Mouse (Mus musculus) hindbrain, embryonic 14.5 days (tissue): ENCODE results near the gene Nif3l1. TPM values are rescaled to one million over a fixed set of nuclear protein-coding genes. Genes with fewer than 3 reads are reported as not detected.
A peak's percentile ranks its signal among the peaks of the same experiment; 100 is the strongest.

Experiments
- ATAC-seq: fragments of 200-750 bp; cut with Nextera tagmentation; 2 replicates; pipeline ENCODE4 v1.8.0; 2017; ENCODE audit warnings: moderate number of reproducible peaks, mild to moderate bottlenecking, moderate TSS enrichment, moderate library complexity; ENCODE audit not compliant: low FRiP score
- DNase-seq: peaks from one replicate; pipeline ENCODE4 v3.0.0-alpha.2; 2015; ENCODE audit warnings: low spot score
- H3K27ac ChIP-seq: fragments of 300-500 bp; sonication (generic); 2 replicates; pipeline ENCODE4 v1.5.1; 2014; ENCODE audit warnings: mild to moderate bottlenecking, moderate library complexity
- H3K27me3 ChIP-seq: fragments of 300-500 bp; sonication (generic); 2 replicates; pipeline ENCODE4 v1.6.1; 2014; ENCODE audit warnings: mild to moderate bottlenecking, low read length, mixed read lengths; ENCODE audit not compliant: control insufficient read depth, insufficient read depth
- H3K36me3 ChIP-seq: fragments of 300-500 bp; sonication (generic); replicated peaks from 2 replicates; pipeline ENCODE4 v1.6.1; 2014; ENCODE audit not compliant: control insufficient read depth, insufficient read depth
- H3K4me1 ChIP-seq: fragments of 300-500 bp; sonication (generic); replicated peaks from 2 replicates; pipeline ENCODE4 v1.6.1; 2014; ENCODE audit warnings: antibody characterized with exemption, low read length, mixed read lengths; ENCODE audit not compliant: control insufficient read depth, insufficient read depth
- H3K4me2 ChIP-seq: fragments of 300-500 bp; sonication (generic); replicated peaks from 2 replicates; pipeline ENCODE4 v1.6.1; 2014; ENCODE audit warnings: mild to moderate bottlenecking, moderate library complexity
- H3K4me3 ChIP-seq: fragments of 300-500 bp; sonication (generic); replicated peaks from 2 replicates; pipeline ENCODE4 v1.5.1; 2014; ENCODE audit warnings: mild to moderate bottlenecking, low read length
- H3K9ac ChIP-seq: fragments of 300-500 bp; sonication (generic); 2 replicates; pipeline ENCODE4 v1.6.1; 2014
- H3K9me3 ChIP-seq: fragments of 300-500 bp; sonication (generic); 2 replicates; pipeline ENCODE4 v1.6.1; 2016; ENCODE audit warnings: low read length; ENCODE audit not compliant: control insufficient read depth
- WGBS: fragments of 180-500 bp; shearing (Covaris S2); extraction: QIAGEN DNeasy Blood & Tissue Kit; methylation state at CpG from one replicate; pipeline ENCODE4 v1.1.7; 2014; 5-methylcytosine and 5-hydroxymethylcytosine counted together
- polyA plus RNA-seq: library from polyadenylated mRNA; unstranded; fragments of >200 nt; fragmentation: Nextera tagmentation; extraction: Ambion mirVana; gene quantifications from 2 replicates; pipeline ENCODE4 v1.2.1, GENCODE M21; 2014

The Nif3l1 gene
- 50.4 and 51.6 TPM in 2 replicates for polyA plus RNA-seq

- Histone ChIP-seq H3K4me3 (peak within 1 kb of the TSS; percentile 72), H3K4me1 (peaks cover 17% of the 10 kb centered on the region), H3K36me3 (peaks cover 27% of the 10 kb centered on the region), H3K4me2 (peak within 1 kb of the TSS; percentile 73), H3K9ac (peak within 1 kb of the TSS; percentile 78), H3K27ac (peak within 1 kb of the TSS; percentile 89), H3K27me3 (no peaks in the 10 kb centered on the region), H3K9me3 (no peaks in the 10 kb centered on the region)
- ATAC-seq (peak; percentile 98), DNase-seq (peak; percentile 90)
- under 1% methylated on average over 33 of the region's 33 CpGs for WGBS
These were observed at the start of gene Nif3l1, which contains the start of gene Ppil3 for GRCm38 (mm10) chr1:58445143-58445722. TSS of gene Nif3l1 (plus strand) at chr1:58445151. TSS of gene Ppil3 (minus strand) at chr1:58445486.

GRCm38 (mm10) chr1:58395341-58395740, 49.6 kb upstream of the Nif3l1 start:
- no peak overlapping the region for H3K4me2 ChIP-seq
- H3K9me3 ChIP-seq: no peaks in the 10 kb centered on the region
- WGBS: 95% methylated on average over 3 of the region's 3 CpGs
- peaks cover 17% of the 10 kb centered on the region for H3K4me1 ChIP-seq
- H3K4me3 ChIP-seq: no peak overlapping the region
- H3K27ac ChIP-seq: no peak overlapping the region
- ATAC-seq (no peak), DNase-seq (no peak)
- no peaks in the 10 kb centered on the region for H3K27me3 ChIP-seq
- no peak overlapping the region for H3K9ac ChIP-seq
- peaks cover 58% of the 10 kb centered on the region for H3K36me3 ChIP-seq

- DNase-seq (no peak), ATAC-seq (no peak)
- no peaks in the 10 kb centered on the region for H3K27me3 ChIP-seq
- H3K9me3 ChIP-seq: no peaks in the 10 kb centered on the region
- no peak overlapping the region for H3K4me3 ChIP-seq
- peaks cover 66% of the 10 kb centered on the region for H3K36me3 ChIP-seq
- H3K4me1 ChIP-seq: peaks cover 15% of the 10 kb centered on the region
- H3K4me2 ChIP-seq: no peak overlapping the region
- no peak overlapping the region for H3K27ac ChIP-seq
- 95% methylated on average over 1 of the region's 1 CpGs for WGBS
- no peak overlapping the region for H3K9ac ChIP-seq
These were observed 48.8 kb upstream of the Nif3l1 start for GRCm38 (mm10) chr1:58396179-58396578.

- Histone ChIP-seq H3K27me3 (no peaks in the 10 kb centered on the region), H3K9ac (no peak overlapping the region), H3K27ac (no peak overlapping the region), H3K36me3 (peaks cover 82% of the 10 kb centered on the region), H3K4me1 (peaks cover 8% of the 10 kb centered on the region), H3K9me3 (no peaks in the 10 kb centered on the region), H3K4me2 (no peak overlapping the region), H3K4me3 (no peak overlapping the region)
- ATAC-seq (no peak), DNase-seq (no peak)
- 93% methylated on average over 6 of the region's 6 CpGs for WGBS
These were observed 47.2 kb upstream of the Nif3l1 start for GRCm38 (mm10) chr1:58397731-58398130.

- H3K27me3 ChIP-seq: no peaks in the 10 kb centered on the region
- ATAC-seq: no peak
- no peak overlapping the region for H3K9ac ChIP-seq
- H3K4me2 ChIP-seq: no peak overlapping the region
- H3K9me3 ChIP-seq: no peaks in the 10 kb centered on the region
- no peak overlapping the region for H3K27ac ChIP-seq
- no peaks in the 10 kb centered on the region for H3K4me1 ChIP-seq
- 89% methylated on average over 6 of the region's 6 CpGs for WGBS
- no peak for DNase-seq
- no peak overlapping the region for H3K4me3 ChIP-seq
- H3K36me3 ChIP-seq: peaks cover 96% of the 10 kb centered on the region
These were observed 43.6 kb upstream of the Nif3l1 start for GRCm38 (mm10) chr1:58401396-58401795.

GRCm38 (mm10) chr1:58403745-58404144, 41.2 kb upstream of the Nif3l1 start:
- ATAC-seq (no peak), DNase-seq (no peak)
- Histone ChIP-seq H3K4me1 (no peaks in the 10 kb centered on the region), H3K36me3 (peaks cover 86% of the 10 kb centered on the region), H3K9me3 (no peaks in the 10 kb centered on the region), H3K9ac (no peak overlapping the region), H3K27ac (no peak overlapping the region), H3K27me3 (no peaks in the 10 kb centered on the region), H3K4me3 (no peak overlapping the region), H3K4me2 (no peak overlapping the region)
- 93% methylated on average over 5 of the region's 5 CpGs for WGBS

- no peaks in the 10 kb centered on the region for H3K9me3 ChIP-seq
- no peak overlapping the region for H3K9ac ChIP-seq
- H3K27ac ChIP-seq: no peak overlapping the region
- no peak overlapping the region for H3K4me3 ChIP-seq
- no peaks in the 10 kb centered on the region for H3K27me3 ChIP-seq
- ATAC-seq (no peak), DNase-seq (no peak)
- 97% methylated on average over 7 of the region's 7 CpGs for WGBS
- peaks cover 87% of the 10 kb centered on the region for H3K36me3 ChIP-seq
- H3K4me2 ChIP-seq: no peak overlapping the region
- H3K4me1 ChIP-seq: no peaks in the 10 kb centered on the region
These were observed 37.6 kb upstream of the Nif3l1 start for GRCm38 (mm10) chr1:58407321-58407720.

GRCm38 (mm10) chr1:58408141-58408540, 36.8 kb upstream of the Nif3l1 start:
- WGBS: 86% methylated on average over 6 of the region's 6 CpGs
- DNase-seq: no peak
- Histone ChIP-seq H3K9me3 (no peaks in the 10 kb centered on the region), H3K27me3 (no peaks in the 10 kb centered on the region), H3K36me3 (peaks cover 87% of the 10 kb centered on the region), H3K27ac (no peak overlapping the region), H3K4me1 (no peaks in the 10 kb centered on the region), H3K4me2 (no peak overlapping the region), H3K4me3 (no peak overlapping the region), H3K9ac (no peak overlapping the region)
- ATAC-seq: no peak

GRCm38 (mm10) chr1:58409553-58410197, 35.3 kb upstream of the Nif3l1 start:
- ATAC-seq (0 out of 2 replicates have a peak, but pooled peaks have one; percentile 17), DNase-seq (no peak)
- Histone ChIP-seq H3K4me2 (no peak overlapping the region), H3K27me3 (no peaks in the 10 kb centered on the region), H3K4me1 (no peaks in the 10 kb centered on the region), H3K9ac (no peak overlapping the region), H3K36me3 (peaks cover 87% of the 10 kb centered on the region), H3K27ac (no peak overlapping the region), H3K4me3 (no peak overlapping the region), H3K9me3 (no peaks in the 10 kb centered on the region)
- WGBS: 92% methylated on average over 5 of the region's 5 CpGs
